Mouse (Mus musculus) embryonic facial prominence, embryonic 12.5 days (tissue): ENCODE results near the gene Klhdc2. TPM values are rescaled to one million over a fixed set of nuclear protein-coding genes. Genes with fewer than 3 reads are reported as not detected.

Source experiments
- ATAC-seq: fragments of 200-750 bp; cut with Nextera tagmentation; 2 replicates; pipeline ENCODE4 v1.8.0; 2017; ENCODE audit not compliant: insufficient number of reproducible peaks, insufficient read depth, low FRiP score, low TSS enrichment
- H3K27ac ChIP-seq: fragments of 300-500 bp; sonication (generic); 2 replicates; pipeline ENCODE4 v1.5.1; 2016; ENCODE audit warnings: mild to moderate bottlenecking
- H3K27me3 ChIP-seq: fragments of 300-500 bp; sonication (generic); 2 replicates; pipeline ENCODE4 v1.6.1; 2016; ENCODE audit warnings: mild to moderate bottlenecking, moderate library complexity
- H3K36me3 ChIP-seq: fragments of 300-500 bp; sonication (generic); 2 replicates; pipeline ENCODE4 v1.6.1; 2016; ENCODE audit warnings: mild to moderate bottlenecking
- H3K4me1 ChIP-seq: fragments of 300-500 bp; sonication (generic); 2 replicates; pipeline ENCODE4 v1.6.1; 2016
- H3K4me2 ChIP-seq: fragments of 300-500 bp; sonication (generic); replicated peaks from 2 replicates; pipeline ENCODE4 v1.6.1; 2016; ENCODE audit warnings: mild to moderate bottlenecking, moderate library complexity
- H3K4me3 ChIP-seq: fragments of 300-500 bp; sonication (generic); 2 replicates; pipeline ENCODE4 v1.5.1; 2016; ENCODE audit warnings: mild to moderate bottlenecking
- H3K9ac ChIP-seq: fragments of 300-500 bp; sonication (generic); 2 replicates; pipeline ENCODE4 v1.6.1; 2016; ENCODE audit warnings: mild to moderate bottlenecking, moderate library complexity
- H3K9me3 ChIP-seq: fragments of 300-500 bp; sonication (generic); 2 replicates; pipeline ENCODE4 v1.6.1; 2016; ENCODE audit warnings: mild to moderate bottlenecking, moderate library complexity
- WGBS: fragments of 180-500 bp; shearing (Covaris S2); methylation state at CpG from one replicate; pipeline ENCODE4 v1.1.7; 2016; 5-methylcytosine and 5-hydroxymethylcytosine counted together
- polyA plus RNA-seq: library from polyadenylated mRNA; unstranded; fragments of >200 nt; fragmentation: Nextera tagmentation; extraction: Ambion mirVana; gene quantifications from 2 replicates; pipeline ENCODE4 v1.2.1, GENCODE M21; 2016

The Klhdc2 gene
- polyA plus RNA-seq, 1 experiment from 2014 or later = 199 TPM

GRCm38 (mm10) chr12:69287535-69287934 is 8.9 kb upstream of the Klhdc2 start:
- Histone ChIP-seq H3K4me2 (no peak overlapping the region), H3K36me3 (no peaks in the 10 kb centered on the region), H3K4me1 (no peaks in the 10 kb centered on the region), H3K4me3 (no peak overlapping the region), H3K9me3 (no peaks in the 10 kb centered on the region), H3K27ac (no peak overlapping the region), H3K9ac (no peak overlapping the region), H3K27me3 (no peaks in the 10 kb centered on the region)
- ATAC-seq = no peak
- 89% methylated on average over 8 of the region's 8 CpGs for whole genome bisulfite sequencing

- ATAC-seq = no peak
- H3K4me3 ChIP-seq = no peak overlapping the region
- no peaks in the 10 kb centered on the region for H3K4me1 ChIP-seq
- no peak overlapping the region for H3K4me2 ChIP-seq
- no peaks in the 10 kb centered on the region for H3K27me3 ChIP-seq
- 78% methylated on average over 9 of the region's 9 CpGs for whole genome bisulfite sequencing
- no peak overlapping the region for H3K27ac ChIP-seq
- no peaks in the 10 kb centered on the region for H3K36me3 ChIP-seq
- no peak overlapping the region for H3K9ac ChIP-seq
- no peaks in the 10 kb centered on the region for H3K9me3 ChIP-seq
Measured at GRCm38 (mm10) chr12:69288699-69289098, 7.8 kb upstream of the Klhdc2 start.

- Histone ChIP-seq H3K27me3 (no peaks in the 10 kb centered on the region), H3K9me3 (no peaks in the 10 kb centered on the region), H3K36me3 (no peaks in the 10 kb centered on the region), H3K4me3 (no peak overlapping the region), H3K9ac (no peak overlapping the region), H3K4me2 (no peak overlapping the region), H3K27ac (no peak overlapping the region), H3K4me1 (peaks cover 4% of the 10 kb centered on the region; the same call in 1 of the 2 replicates)
- no peak for ATAC-seq
- WGBS = 87% methylated on average over 6 of the region's 6 CpGs
Measured at GRCm38 (mm10) chr12:69292401-69292800, 4.1 kb upstream of the Klhdc2 start.

GRCm38 (mm10) chr12:69293815-69294214 is 2.7 kb upstream of the Klhdc2 start:
- ATAC-seq = no peak
- Histone ChIP-seq H3K36me3 (0 out of 2 replicates have a peak, but pooled peaks cover 5% of the 10 kb centered on the region), H3K27ac (no peak overlapping the region), H3K9ac (no peak overlapping the region), H3K4me1 (peaks cover 11% of the 10 kb centered on the region), H3K27me3 (no peaks in the 10 kb centered on the region), H3K4me2 (no peak overlapping the region), H3K4me3 (no peak overlapping the region), H3K9me3 (no peaks in the 10 kb centered on the region)
- 45% methylated on average over 2 of the region's 2 CpGs for WGBS

GRCm38 (mm10) chr12:69294936-69295335 is 1.5 kb upstream of the Klhdc2 start:
- Histone ChIP-seq H3K4me1 (peaks cover 20% of the 10 kb centered on the region), H3K9ac (no peak overlapping the region), H3K36me3 (peaks cover 7% of the 10 kb centered on the region; the same call in 1 of the 2 replicates), H3K4me3 (no peak overlapping the region), H3K4me2 (no peak overlapping the region), H3K9me3 (no peaks in the 10 kb centered on the region), H3K27ac (no peak overlapping the region), H3K27me3 (no peaks in the 10 kb centered on the region)
- ATAC-seq = no peak
- 92% methylated on average over 2 of the region's 2 CpGs for WGBS

GRCm38 (mm10) chr12:69295651-69296050 is 830 bp upstream of the Klhdc2 start:
- H3K9me3 ChIP-seq = no peaks in the 10 kb centered on the region
- no peak for ATAC-seq
- peak overlapping the region; percentile 98; the same call in 1 of the 2 replicates for H3K27ac ChIP-seq
- peak overlapping the region; percentile 97 for H3K4me3 ChIP-seq
- H3K36me3 ChIP-seq = peaks cover 12% of the 10 kb centered on the region; the same call in 1 of the 2 replicates
- H3K9ac ChIP-seq = peak overlapping the region; percentile 98; the same call in 1 of the 2 replicates
- no peaks in the 10 kb centered on the region for H3K27me3 ChIP-seq
- H3K4me1 ChIP-seq = peaks cover 21% of the 10 kb centered on the region
- WGBS = 79% methylated on average over 4 of the region's 4 CpGs
- peak overlapping the region; percentile 69 for H3K4me2 ChIP-seq

- Histone ChIP-seq H3K27ac (peak overlapping the region; percentile 98), H3K4me3 (peak overlapping the region; percentile 97), H3K9me3 (no peaks in the 10 kb centered on the region), H3K36me3 (peaks cover 28% of the 10 kb centered on the region), H3K27me3 (no peaks in the 10 kb centered on the region), H3K4me2 (peak overlapping the region; percentile 69), H3K9ac (peak overlapping the region; percentile 98), H3K4me1 (peaks cover 21% of the 10 kb centered on the region)
- 18% methylated on average over 20 of the region's 20 CpGs for WGBS
- no peak for ATAC-seq
Measured at GRCm38 (mm10) chr12:69297411-69298150, 1.1 kb downstream of the Klhdc2 start.

- ATAC-seq = no peak
- 87% methylated on average over 4 of the region's 4 CpGs for WGBS
- Histone ChIP-seq H3K4me1 (peaks cover 21% of the 10 kb centered on the region), H3K36me3 (peaks cover 33% of the 10 kb centered on the region), H3K27ac (no peak overlapping the region), H3K4me2 (peak overlapping the region; percentile 69), H3K9me3 (no peaks in the 10 kb centered on the region), H3K27me3 (no peaks in the 10 kb centered on the region), H3K4me3 (0 out of 2 replicates have a peak overlapping the region, but pooled peaks have one; percentile 5), H3K9ac (no peak overlapping the region)
Measured at GRCm38 (mm10) chr12:69298281-69298680, 1.8 kb downstream of the Klhdc2 start.

- Histone ChIP-seq H3K27ac (0 out of 2 replicates have a peak overlapping the region, but pooled peaks have one; percentile 3), H3K36me3 (peaks cover 41% of the 10 kb centered on the region), H3K4me2 (peak overlapping the region; percentile 69)
Measured at GRCm38 (mm10) chr12:69299231-69299630, 2.8 kb downstream of the Klhdc2 start.

GRCm38 (mm10) chr12:69299831-69300230 is 3.4 kb downstream of the Klhdc2 start:
- Histone ChIP-seq H3K9me3 (no peaks in the 10 kb centered on the region), H3K27ac (no peak overlapping the region), H3K27me3 (no peaks in the 10 kb centered on the region), H3K9ac (no peak overlapping the region), H3K4me2 (no peak overlapping the region), H3K36me3 (peaks cover 45% of the 10 kb centered on the region), H3K4me1 (peaks cover 21% of the 10 kb centered on the region), H3K4me3 (no peak overlapping the region)
- ATAC-seq = no peak
- 88% methylated on average over 3 of the region's 3 CpGs for WGBS

More at GRCm38 (mm10) chr12:69299231-69299630, 2.8 kb downstream of the Klhdc2 start:
- Histone ChIP-seq H3K9ac (no peak overlapping the region), H3K4me3 (no peak overlapping the region), H3K27me3 (no peaks in the 10 kb centered on the region), H3K4me1 (peaks cover 21% of the 10 kb centered on the region), H3K9me3 (no peaks in the 10 kb centered on the region)
- 40% methylated on average over 12 of the region's 12 CpGs for WGBS
- ATAC-seq = no peak

- WGBS = 56% methylated on average over 2 of the region's 2 CpGs
- ATAC-seq = no peak
- H3K4me3 ChIP-seq = no peak overlapping the region
- H3K4me2 ChIP-seq = no peak overlapping the region
- peaks cover 21% of the 10 kb centered on the region for H3K4me1 ChIP-seq
- H3K9me3 ChIP-seq = no peaks in the 10 kb centered on the region
- peaks cover 51% of the 10 kb centered on the region for H3K36me3 ChIP-seq
- H3K9ac ChIP-seq = no peak overlapping the region
- H3K27me3 ChIP-seq = no peaks in the 10 kb centered on the region
- no peak overlapping the region for H3K27ac ChIP-seq
Measured at GRCm38 (mm10) chr12:69300391-69300790, 3.9 kb downstream of the Klhdc2 start.

- WGBS = 94% methylated on average over 12 of the region's 12 CpGs
- Histone ChIP-seq H3K36me3 (peaks cover 69% of the 10 kb centered on the region), H3K4me1 (peaks cover 17% of the 10 kb centered on the region), H3K4me3 (no peak overlapping the region), H3K27ac (no peak overlapping the region), H3K9me3 (no peaks in the 10 kb centered on the region), H3K27me3 (no peaks in the 10 kb centered on the region), H3K9ac (no peak overlapping the region), H3K4me2 (no peak overlapping the region)
- ATAC-seq = no peak
Measured at GRCm38 (mm10) chr12:69302171-69302570, 5.7 kb downstream of the Klhdc2 start.
